Mouse (Mus musculus) cortical plate, adult 2 months (tissue): Measurements from ENCODE around the gene Arfrp1. TPM values are rescaled to one million over a fixed set of nuclear protein-coding genes. Genes with fewer than 3 reads are reported as not detected.

Experiments
- H3K27ac ChIP-seq: fragments of 200-500 bp; 2 replicates; pipeline ENCODE4 v1.5.1; 2012; ENCODE audit warnings: low read length, control low read depth, inconsistent platforms; ENCODE audit not compliant: insufficient read depth
- H3K4me1 ChIP-seq: fragments of 200-500 bp; 2 replicates; pipeline ENCODE4 v1.6.1; 2011; ENCODE audit warnings: low read length; ENCODE audit not compliant: control insufficient read depth, insufficient read depth
- H3K4me3 ChIP-seq: fragments of 200-500 bp; 2 replicates; pipeline ENCODE4 v1.5.1; 2011; ENCODE audit warnings: mild to moderate bottlenecking, low read length, control low read depth; ENCODE audit not compliant: insufficient read depth
- CTCF ChIP-seq: fragments of 200-500 bp; IDR thresholded peaks from 2 replicates; pipeline ENCODE4 v1.5.1; 2011; ENCODE audit warnings: mild to moderate bottlenecking, control low read depth, low read length; ENCODE audit not compliant: insufficient read depth; ENCODE audit errors: extremely low read depth
- POLR2A ChIP-seq: fragments of 200-500 bp; IDR thresholded peaks from 2 replicates; pipeline ENCODE4 v1.6.1; 2011; ENCODE audit warnings: mild to moderate bottlenecking, low read length, control low read depth; ENCODE audit not compliant: insufficient read depth; ENCODE audit errors: extremely low read depth
- polyA plus RNA-seq: library from polyadenylated mRNA; depleted of rRNA; stranded (reverse); fragments of >200 nt; gene quantifications from 2 replicates; pipeline ENCODE4 v1.2.3, GENCODE M21; 2012; rRNA removed

The Arfrp1 gene
- polyA plus RNA-seq, 1 experiment, result 70.9 TPM

DNA sequence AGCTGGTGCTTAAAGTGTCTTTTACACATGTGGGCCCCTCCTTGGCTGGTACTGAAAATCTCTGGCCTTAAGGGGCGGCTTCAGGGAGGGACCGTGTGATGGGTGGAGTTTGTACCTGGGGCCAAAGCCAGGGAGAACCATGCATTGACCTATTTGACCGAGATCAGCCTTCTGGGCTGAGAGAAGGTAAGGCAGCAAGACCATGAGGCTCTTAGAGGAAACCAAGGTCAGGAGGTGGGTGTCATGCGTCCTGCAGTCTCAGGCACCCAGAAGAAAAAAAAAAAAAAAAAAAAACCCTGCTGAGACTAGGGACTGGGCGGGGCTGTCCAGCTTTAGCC lies 52.2 kb downstream of the Arfrp1 start:
- H3K4me3 ChIP-seq, result peak overlapping the region; percentile 91
- H3K27ac ChIP-seq, result 0 out of 2 replicates have a peak overlapping the region, but pooled peaks have one; percentile 97

DNA sequence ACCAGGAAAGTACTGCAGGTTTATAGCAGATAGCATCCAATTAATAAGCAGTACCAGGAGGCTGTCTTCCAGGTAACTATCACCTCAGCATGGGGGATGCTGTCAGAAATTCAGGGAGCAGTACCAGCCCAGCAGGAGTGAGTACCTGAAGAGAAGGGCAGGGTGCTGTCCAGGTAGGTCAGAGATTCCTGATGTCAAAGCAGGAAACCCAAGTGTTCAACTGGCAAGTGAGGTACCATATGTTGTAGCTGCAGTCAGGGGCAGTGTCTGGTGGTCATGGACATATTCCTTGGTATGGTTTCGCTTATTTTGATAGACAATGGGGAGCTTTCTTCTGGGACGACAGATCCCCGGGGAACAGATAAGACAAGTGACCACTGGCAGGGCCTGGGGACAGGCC lies 52.8 kb downstream of the Arfrp1 start:
- Histone ChIP-seq H3K27ac (no peak overlapping the region), H3K4me3 (peak overlapping the region; percentile 91), H3K4me1 (peaks cover 2% of the 10 kb centered on the region; the same call in 1 of the 2 replicates)
- TF ChIP-seq POLR2A (no peak), CTCF (no peak)

More for the DNA sequence above, 52.2 kb downstream of the Arfrp1 start:
- peaks cover 2% of the 10 kb centered on the region; the same call in 1 of the 2 replicates for H3K4me1 ChIP-seq
- no peak for TF ChIP-seq POLR2A
- no peak for TF ChIP-seq CTCF

Other genes starting within 250 kb of the Arfrp1 start
- gene Kcnq2, start 230.1 kb downstream of the Arfrp1 start, polyA plus RNA-seq, result 171 and 180 TPM in 2 replicates
- gene Eef1a2, start 208.4 kb downstream of the Arfrp1 start, polyA plus RNA-seq, result 1,125 and 1,195 TPM in 2 replicates
- 115 and 128 TPM in 2 replicates for gene Ppdpf, start 178.2 kb downstream of the Arfrp1 start, polyA plus RNA-seq
- 0.04 and 0.10 TPM in 2 replicates for gene Ptk6, start 162.6 kb downstream of the Arfrp1 start, polyA plus RNA-seq
- gene Srms, start 152.2 kb downstream of the Arfrp1 start, polyA plus RNA-seq, result 0.50 and 0.53 TPM in 2 replicates
- gene Fndc11, start 145.4 kb downstream of the Arfrp1 start, polyA plus RNA-seq, result 0.13 TPM in 1 of 2 replicates, not detected in the other
- gene Helz2, start 123.4 kb downstream of the Arfrp1 start, polyA plus RNA-seq, result 3.4 TPM in 2 replicates
- 22.8 and 23.4 TPM in 2 replicates for gene Gmeb2, start 77.4 kb downstream of the Arfrp1 start, polyA plus RNA-seq
- gene Stmn3, start 50.9 kb downstream of the Arfrp1 start, polyA plus RNA-seq, result 777 and 783 TPM in 2 replicates
- gene Rtel1, start 45.7 kb downstream of the Arfrp1 start, polyA plus RNA-seq, result 55.5 and 62.0 TPM in 2 replicates
- gene Zgpat, start 476 bp downstream of the Arfrp1 start, polyA plus RNA-seq, result 89.3 and 99.8 TPM in 2 replicates
- gene Lime1, start 14.7 kb upstream of the Arfrp1 start, polyA plus RNA-seq, result 66.5 and 71.4 TPM in 2 replicates
- 7.5 TPM in 2 replicates for gene Zbtb46, start 94.0 kb upstream of the Arfrp1 start, polyA plus RNA-seq
- gene Abhd16b, start 127.8 kb upstream of the Arfrp1 start, polyA plus RNA-seq, result not detected in 2 replicates
- 112 and 120 TPM in 2 replicates for gene Tpd52l2, start 131.7 kb upstream of the Arfrp1 start, polyA plus RNA-seq
- 167 and 177 TPM in 2 replicates for gene Dnajc5, start 155.1 kb upstream of the Arfrp1 start, polyA plus RNA-seq
- 120 and 138 TPM in 2 replicates for gene Uckl1, start 219.5 kb upstream of the Arfrp1 start, polyA plus RNA-seq
- 34.7 and 35.6 TPM in 2 replicates for gene Prpf6, start 226.5 kb upstream of the Arfrp1 start, polyA plus RNA-seq
- 64.1 and 76.1 TPM in 2 replicates for gene Zfp512b, start 227.4 kb upstream of the Arfrp1 start, polyA plus RNA-seq
- 38.6 and 40.9 TPM in 2 replicates for gene Samd10, start 233.8 kb upstream of the Arfrp1 start, polyA plus RNA-seq